Mouse (Mus musculus): ENCODE measurements around the gene Retsat. TPM values are rescaled to one million over a fixed set of nuclear protein-coding genes. Genes with fewer than 3 reads are reported as not detected.

The Retsat gene
- polyA plus RNA-seq, 1 experiment from 2014 or later, result 5.0 TPM

GRCm38 (mm10) chr6:72562894-72563293, 35.4 kb upstream of the Retsat start:
- Histone ChIP-seq H3K4me1 (ENCODE audit: control insufficient read depth, insufficient read depth, low read length) (no peaks in the 10 kb centered on the region; the same call in 1 of the 2 replicates), H3K4me3 (ENCODE audit: low read depth, low read length) (no peak overlapping the region), H3K27me3 (ENCODE audit: control insufficient read depth, insufficient read depth, low read length) (no peaks in the 10 kb centered on the region), H3K9ac (ENCODE audit: low read length) (no peak overlapping the region), H3K36me3 (ENCODE audit: control insufficient read depth, insufficient read depth, low read length) (no peaks in the 10 kb centered on the region), H3K27ac (ENCODE audit: low read depth, low read length) (no peak overlapping the region), H3K9me3 (ENCODE audit: control insufficient read depth, low read length) (no peaks in the 10 kb centered on the region), H3K4me2 (no peak overlapping the region)
- ATAC-seq (ENCODE audit: low FRiP score), result no peak
- WGBS, result 77% methylated on average over 5 of the region's 5 CpGs
- DNase-seq (ENCODE audit: low spot score, missing footprints), result no peak

GRCm38 (mm10) chr6:72565506-72565905, 32.8 kb upstream of the Retsat start:
- Histone ChIP-seq H3K9ac (ENCODE audit: low read length) (peak overlapping the region; percentile 39; the same call in 1 of the 2 replicates), H3K4me3 (ENCODE audit: low read depth, low read length) (no peak overlapping the region), H3K9me3 (ENCODE audit: control insufficient read depth, low read length) (no peaks in the 10 kb centered on the region), H3K4me1 (ENCODE audit: control insufficient read depth, insufficient read depth, low read length) (no peaks in the 10 kb centered on the region; the same call in 1 of the 2 replicates), H3K27ac (ENCODE audit: low read depth, low read length) (no peak overlapping the region), H3K27me3 (ENCODE audit: control insufficient read depth, insufficient read depth, low read length) (no peaks in the 10 kb centered on the region), H3K36me3 (ENCODE audit: control insufficient read depth, insufficient read depth, low read length) (no peaks in the 10 kb centered on the region), H3K4me2 (no peak overlapping the region)
- ATAC-seq (ENCODE audit: low FRiP score) (peak; percentile 23), DNase-seq (ENCODE audit: low spot score, missing footprints) (no peak)
- 73% methylated on average over 7 of the region's 7 CpGs for WGBS

- WGBS, result 0% methylated on average over 4 of the region's 4 CpGs
- Histone ChIP-seq H3K27ac (ENCODE audit: low read depth, low read length) (no peak overlapping the region), H3K27me3 (ENCODE audit: control insufficient read depth, insufficient read depth, low read length) (no peaks in the 10 kb centered on the region), H3K36me3 (ENCODE audit: control insufficient read depth, insufficient read depth, low read length) (no peaks in the 10 kb centered on the region), H3K9ac (ENCODE audit: low read length) (peak overlapping the region; percentile 39; the same call in 1 of the 2 replicates), H3K9me3 (ENCODE audit: control insufficient read depth, low read length) (no peaks in the 10 kb centered on the region), H3K4me3 (ENCODE audit: low read depth, low read length) (no peak overlapping the region), H3K4me1 (ENCODE audit: control insufficient read depth, insufficient read depth, low read length) (no peaks in the 10 kb centered on the region; the same call in 1 of the 2 replicates), H3K4me2 (no peak overlapping the region)
- peak; percentile 98 for DNase-seq (ENCODE audit: low spot score, missing footprints)
- ATAC-seq (ENCODE audit: low FRiP score), result peak; percentile 87
These were observed 32.2 kb upstream of the Retsat start for GRCm38 (mm10) chr6:72566044-72566443.

GRCm38 (mm10) chr6:72567508-72567907, 30.8 kb upstream of the Retsat start:
- DNase-seq (ENCODE audit: low spot score, missing footprints) (no peak), ATAC-seq (ENCODE audit: low FRiP score) (no peak)
- 93% methylated on average over 5 of the region's 5 CpGs for WGBS
- H3K36me3 ChIP-seq (ENCODE audit: control insufficient read depth, insufficient read depth, low read length), result no peaks in the 10 kb centered on the region
- no peaks in the 10 kb centered on the region; the same call in 1 of the 2 replicates for H3K4me1 ChIP-seq (ENCODE audit: control insufficient read depth, insufficient read depth, low read length)
- no peak overlapping the region for H3K4me2 ChIP-seq
- no peaks in the 10 kb centered on the region for H3K9me3 ChIP-seq (ENCODE audit: control insufficient read depth, low read length)
- H3K27me3 ChIP-seq (ENCODE audit: control insufficient read depth, insufficient read depth, low read length), result no peaks in the 10 kb centered on the region
- H3K9ac ChIP-seq (ENCODE audit: low read length), result no peak overlapping the region
- H3K27ac ChIP-seq (ENCODE audit: low read depth, low read length), result no peak overlapping the region
- H3K4me3 ChIP-seq (ENCODE audit: low read depth, low read length), result no peak overlapping the region

- 90% methylated on average over 10 of the region's 10 CpGs for WGBS
- no peak overlapping the region for H3K9ac ChIP-seq (ENCODE audit: low read length)
- H3K27me3 ChIP-seq (ENCODE audit: control insufficient read depth, insufficient read depth, low read length), result no peaks in the 10 kb centered on the region
- no peak for DNase-seq (ENCODE audit: low spot score, missing footprints)
- H3K4me3 ChIP-seq (ENCODE audit: low read depth, low read length), result no peak overlapping the region
- H3K9me3 ChIP-seq (ENCODE audit: control insufficient read depth, low read length), result no peaks in the 10 kb centered on the region
- ATAC-seq (ENCODE audit: low FRiP score), result no peak
- no peak overlapping the region for H3K27ac ChIP-seq (ENCODE audit: low read depth, low read length)
- H3K4me2 ChIP-seq, result no peak overlapping the region
- H3K36me3 ChIP-seq (ENCODE audit: control insufficient read depth, insufficient read depth, low read length), result no peaks in the 10 kb centered on the region
- no peaks in the 10 kb centered on the region; the same call in 1 of the 2 replicates for H3K4me1 ChIP-seq (ENCODE audit: control insufficient read depth, insufficient read depth, low read length)
These were observed 29.5 kb upstream of the Retsat start for GRCm38 (mm10) chr6:72568736-72569135.

- DNase-seq (ENCODE audit: low spot score, missing footprints) (no peak), ATAC-seq (ENCODE audit: low FRiP score) (no peak)
- no peak overlapping the region for H3K4me3 ChIP-seq (ENCODE audit: low read depth, low read length)
- H3K4me2 ChIP-seq, result no peak overlapping the region
- no peaks in the 10 kb centered on the region for H3K36me3 ChIP-seq (ENCODE audit: control insufficient read depth, insufficient read depth, low read length)
- no peaks in the 10 kb centered on the region for H3K27me3 ChIP-seq (ENCODE audit: control insufficient read depth, insufficient read depth, low read length)
- H3K27ac ChIP-seq (ENCODE audit: low read depth, low read length), result no peak overlapping the region
- WGBS, result 91% methylated on average over 10 of the region's 10 CpGs
- H3K9me3 ChIP-seq (ENCODE audit: control insufficient read depth, low read length), result no peaks in the 10 kb centered on the region
- no peaks in the 10 kb centered on the region; the same call in 1 of the 2 replicates for H3K4me1 ChIP-seq (ENCODE audit: control insufficient read depth, insufficient read depth, low read length)
- H3K9ac ChIP-seq (ENCODE audit: low read length), result no peak overlapping the region
These were observed 27.5 kb upstream of the Retsat start for GRCm38 (mm10) chr6:72570644-72571397.

GRCm38 (mm10) chr6:72571826-72572225, 26.4 kb upstream of the Retsat start:
- Histone ChIP-seq H3K9ac (ENCODE audit: low read length) (no peak overlapping the region), H3K9me3 (ENCODE audit: control insufficient read depth, low read length) (no peaks in the 10 kb centered on the region), H3K27ac (ENCODE audit: low read depth, low read length) (no peak overlapping the region), H3K4me3 (ENCODE audit: low read depth, low read length) (no peak overlapping the region), H3K36me3 (ENCODE audit: control insufficient read depth, insufficient read depth, low read length) (no peaks in the 10 kb centered on the region), H3K27me3 (ENCODE audit: control insufficient read depth, insufficient read depth, low read length) (no peaks in the 10 kb centered on the region), H3K4me2 (no peak overlapping the region), H3K4me1 (ENCODE audit: control insufficient read depth, insufficient read depth, low read length) (no peaks in the 10 kb centered on the region)
- ATAC-seq (ENCODE audit: low FRiP score), result no peak
- WGBS, result 56% methylated on average over 3 of the region's 3 CpGs
- DNase-seq (ENCODE audit: low spot score, missing footprints), result no peak

GRCm38 (mm10) chr6:72576041-72576440, 22.2 kb upstream of the Retsat start:
- no peak for DNase-seq (ENCODE audit: low spot score, missing footprints)
- H3K4me3 ChIP-seq (ENCODE audit: low read depth, low read length), result no peak overlapping the region
- no peak overlapping the region for H3K9ac ChIP-seq (ENCODE audit: low read length)
- H3K9me3 ChIP-seq (ENCODE audit: control insufficient read depth, low read length), result no peaks in the 10 kb centered on the region
- 96% methylated on average over 3 of the region's 3 CpGs for WGBS
- no peaks in the 10 kb centered on the region for H3K27me3 ChIP-seq (ENCODE audit: control insufficient read depth, insufficient read depth, low read length)
- H3K4me2 ChIP-seq, result no peak overlapping the region
- H3K27ac ChIP-seq (ENCODE audit: low read depth, low read length), result no peak overlapping the region
- ATAC-seq (ENCODE audit: low FRiP score), result no peak
- H3K36me3 ChIP-seq (ENCODE audit: control insufficient read depth, insufficient read depth, low read length), result no peaks in the 10 kb centered on the region
- no peaks in the 10 kb centered on the region for H3K4me1 ChIP-seq (ENCODE audit: control insufficient read depth, insufficient read depth, low read length)

- 79% methylated on average over 11 of the region's 11 CpGs for WGBS
- H3K9ac ChIP-seq (ENCODE audit: low read length), result no peak overlapping the region
- no peaks in the 10 kb centered on the region for H3K4me1 ChIP-seq (ENCODE audit: control insufficient read depth, insufficient read depth, low read length)
- no peaks in the 10 kb centered on the region for H3K36me3 ChIP-seq (ENCODE audit: control insufficient read depth, insufficient read depth, low read length)
- H3K4me2 ChIP-seq, result no peak overlapping the region
- no peak for ATAC-seq (ENCODE audit: low FRiP score)
- no peaks in the 10 kb centered on the region for H3K9me3 ChIP-seq (ENCODE audit: control insufficient read depth, low read length)
- DNase-seq (ENCODE audit: low spot score, missing footprints), result no peak
- H3K27me3 ChIP-seq (ENCODE audit: control insufficient read depth, insufficient read depth, low read length), result no peaks in the 10 kb centered on the region
- no peak overlapping the region for H3K4me3 ChIP-seq (ENCODE audit: low read depth, low read length)
- no peak overlapping the region for H3K27ac ChIP-seq (ENCODE audit: low read depth, low read length)
These were observed 16.5 kb upstream of the Retsat start for GRCm38 (mm10) chr6:72581625-72582382.
